Mouse (Mus musculus) gastrocnemius, postnatal 4 days (tissue): ENCODE measurements around the gene Gpc3. TPM values are rescaled to one million over a fixed set of nuclear protein-coding genes. Genes with fewer than 3 reads are reported as not detected.

Source experiments
- DNase-seq, 2 experiments: peaks; one replicate each; pipeline ENCODE4 v3.0.0; 2021 to 2022; ENCODE audit warnings: low spot score in 2 of 2, mixed read lengths in 2 of 2
- long read RNA-seq, 2 experiments: library from polyadenylated mRNA; stranded (forward); transcript quantifications; one replicate each; pipeline ENCODE4 v2.0.0; 2021
- total RNA-seq, 2 experiments: library from RNA; stranded (reverse); gene quantifications; 2 replicates each; pipeline ENCODE4 v1.2.3; 2021

Gpc3 gene
- total RNA-seq, result 100 to 1,000 TPM; 327 to 347 TPM
- long read RNA-seq, experiment 1, transcript Gpc3-201 (8 exons, 2,216 nt), result major isoform, 282 of 295 reads
- long read RNA-seq, experiment 1, partial matches to known transcripts, result 12 of 295 reads
- long read RNA-seq, experiment 1, other reads (novel, unspliced or antisense), result 1 of 295 reads
- long read RNA-seq, experiment 2, transcript Gpc3-201 (8 exons, 2,216 nt), result major isoform, 202 of 217 reads
- long read RNA-seq, experiment 2, partial matches to known transcripts, result 10 of 217 reads
- long read RNA-seq, experiment 2, other reads (novel, unspliced or antisense), result 5 of 217 reads

DNA sequence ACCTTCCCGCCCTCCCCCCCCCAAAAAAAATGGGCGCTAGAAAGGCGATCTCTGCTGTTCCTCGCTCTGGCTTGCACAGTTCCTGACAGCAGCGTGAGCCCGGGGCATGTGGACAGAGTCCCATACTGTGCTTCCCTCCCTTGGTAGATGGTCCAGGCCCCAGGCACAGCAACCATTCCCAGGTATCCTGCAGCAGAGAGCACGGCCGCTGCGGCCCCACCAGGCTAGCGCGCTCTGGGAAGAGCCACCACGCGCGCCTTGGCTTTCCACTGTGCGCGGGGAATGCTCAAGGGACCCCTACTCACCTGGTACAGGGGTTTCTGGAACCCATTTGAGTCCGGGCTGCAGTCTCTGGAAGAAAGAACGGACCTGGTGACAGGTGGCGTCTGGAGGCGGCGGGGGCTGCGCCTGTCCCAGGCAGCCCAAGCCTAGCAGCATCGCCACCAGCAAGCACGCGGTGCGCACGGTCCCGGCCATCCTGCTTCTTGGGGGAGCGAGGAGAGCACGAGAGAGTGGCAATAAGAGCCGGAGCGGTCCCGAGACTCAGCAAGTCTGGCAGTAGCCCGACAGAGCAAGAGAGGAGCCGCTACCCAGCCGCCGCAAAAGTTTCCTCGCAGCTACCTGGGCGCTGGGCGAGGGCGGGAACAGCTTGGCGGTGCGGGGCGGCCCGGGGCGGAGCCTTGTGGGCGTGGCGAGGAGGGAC lies at the start of gene Gpc3:
Gene Gpc3 (minus strand): TSS at position 623 of the 703 bp plus-strand sequence.
- peak; percentile 68 to 75 for DNase-seq

- peak; percentile 23 to 30 for DNase-seq
Observed at GRCm38 (mm10) chrX:52651975-52652374, 38.2 kb upstream of the Gpc3 start.

- DNase-seq, result peak in 1 of 2 experiments; percentile 17
Observed at GRCm38 (mm10) chrX:52651472-52651948, 37.8 kb upstream of the Gpc3 start.

- no peak for DNase-seq
Observed at GRCm38 (mm10) chrX:52648910-52649785, 35.4 kb upstream of the Gpc3 start.

- DNase-seq, result no peak
Observed at GRCm38 (mm10) chrX:52644393-52644792, 30.6 kb upstream of the Gpc3 start.

GRCm38 (mm10) chrX:52643350-52643749 lies 29.6 kb upstream of the Gpc3 start:
- no peak for DNase-seq

GRCm38 (mm10) chrX:52642126-52642525 lies 28.4 kb upstream of the Gpc3 start:
- no peak for DNase-seq

DNA sequence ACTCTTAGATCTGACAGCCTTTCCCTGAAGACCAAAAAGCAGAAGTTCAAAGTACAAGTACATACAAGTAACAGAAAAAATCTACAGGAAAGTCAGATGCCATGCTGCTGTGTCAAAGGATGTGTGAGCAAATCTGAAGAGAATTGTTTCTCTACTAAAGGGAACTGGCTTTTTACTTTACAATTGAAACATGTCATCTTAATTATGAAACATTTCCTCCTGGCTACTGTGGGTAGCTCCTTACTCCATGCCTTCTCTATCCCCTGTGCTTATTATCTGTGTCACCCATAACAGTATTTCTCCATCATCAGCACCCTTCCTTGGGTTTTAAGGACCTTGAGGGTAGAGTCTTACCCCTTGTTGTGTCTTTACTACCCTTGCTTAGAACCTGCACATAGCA lies 23.7 kb upstream of the Gpc3 start:
- no peak for DNase-seq

- DNase-seq, result no peak
Observed at GRCm38 (mm10) chrX:52633976-52634375, 20.2 kb upstream of the Gpc3 start.

- DNase-seq, result no peak
Observed at GRCm38 (mm10) chrX:52632688-52633324, 19.1 kb upstream of the Gpc3 start.

DNA sequence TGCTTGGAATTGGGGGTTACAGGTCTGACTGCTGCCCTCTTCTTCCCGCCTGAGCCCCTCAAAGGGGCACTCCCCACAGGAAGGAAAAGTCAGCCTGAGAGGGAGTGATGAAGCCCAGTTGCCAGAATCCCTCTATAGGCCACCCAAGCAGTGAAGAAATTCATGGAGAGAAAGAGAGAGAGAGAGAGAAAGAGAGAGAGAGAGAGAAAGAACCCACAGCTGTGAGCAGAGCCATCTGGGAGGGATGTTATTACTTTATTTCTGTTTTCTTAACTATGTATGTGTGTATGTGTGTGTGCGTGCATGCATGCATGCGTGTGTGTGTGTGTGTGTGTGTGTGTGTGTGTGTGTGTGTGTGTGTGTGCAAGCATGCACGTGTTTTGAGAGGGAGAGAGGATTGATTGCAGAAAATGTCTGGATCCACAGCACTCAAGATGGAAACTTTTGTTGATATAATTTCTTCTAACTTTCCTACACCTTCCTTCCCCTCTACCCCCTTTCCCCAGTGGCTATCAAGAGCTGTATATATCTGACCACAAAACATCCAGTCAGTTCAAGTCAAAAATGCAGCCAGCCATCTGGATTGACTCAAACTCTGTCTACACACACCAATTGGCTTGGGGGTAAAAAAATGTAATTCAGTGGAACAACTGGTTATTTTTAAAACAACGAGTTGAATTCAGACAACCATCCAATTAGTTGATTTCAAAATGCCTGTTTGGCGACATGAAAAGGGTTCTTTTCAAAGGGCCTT lies 13.4 kb upstream of the Gpc3 start:
- no peak for DNase-seq

GRCm38 (mm10) chrX:52617813-52618212 lies 4.1 kb upstream of the Gpc3 start:
- no peak for DNase-seq

DNA sequence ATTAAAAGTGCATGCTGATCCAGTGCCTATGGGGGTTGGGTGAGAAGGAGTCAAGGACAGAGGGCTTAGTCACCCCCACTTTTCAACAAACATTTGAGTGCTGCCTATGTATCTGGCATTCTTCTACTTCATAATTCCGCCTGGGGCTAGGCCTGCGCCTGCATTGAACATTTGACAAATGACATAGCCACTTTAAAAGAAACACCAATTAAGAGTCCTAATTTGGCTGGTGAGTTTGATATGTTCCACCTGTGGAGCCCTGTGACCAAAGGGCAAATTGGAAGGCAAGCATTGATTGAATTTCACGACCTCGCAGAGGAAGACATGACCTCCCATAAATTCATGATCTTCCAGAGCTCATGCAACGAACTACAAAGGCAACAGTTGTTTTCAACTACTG lies 2.4 kb upstream of the Gpc3 start:
- DNase-seq, result no peak

DNA sequence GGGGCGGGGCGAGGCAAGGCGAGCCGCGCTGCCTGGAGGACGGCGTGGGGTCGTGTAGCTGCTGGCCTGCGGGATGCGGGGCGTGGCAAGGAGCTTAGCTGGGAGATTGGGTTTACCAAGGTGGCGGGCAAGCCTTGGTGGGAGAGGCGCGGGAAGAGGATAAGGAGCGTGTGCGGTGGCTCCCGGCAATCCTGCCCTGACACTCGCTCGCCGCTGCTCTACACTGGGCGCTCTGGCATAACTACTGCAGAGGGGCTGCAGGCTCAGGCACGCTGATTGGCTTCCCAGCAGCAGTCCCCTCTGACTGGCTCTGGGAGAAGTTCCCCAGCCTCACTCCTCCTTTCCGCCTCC lies 256 bp upstream of the Gpc3 start:
- peak; percentile 20 to 46 for DNase-seq

- DNase-seq, result peak in 1 of 2 experiments; percentile 11
Observed at GRCm38 (mm10) chrX:52612806-52613205, 944 bp downstream of the Gpc3 start.

DNA sequence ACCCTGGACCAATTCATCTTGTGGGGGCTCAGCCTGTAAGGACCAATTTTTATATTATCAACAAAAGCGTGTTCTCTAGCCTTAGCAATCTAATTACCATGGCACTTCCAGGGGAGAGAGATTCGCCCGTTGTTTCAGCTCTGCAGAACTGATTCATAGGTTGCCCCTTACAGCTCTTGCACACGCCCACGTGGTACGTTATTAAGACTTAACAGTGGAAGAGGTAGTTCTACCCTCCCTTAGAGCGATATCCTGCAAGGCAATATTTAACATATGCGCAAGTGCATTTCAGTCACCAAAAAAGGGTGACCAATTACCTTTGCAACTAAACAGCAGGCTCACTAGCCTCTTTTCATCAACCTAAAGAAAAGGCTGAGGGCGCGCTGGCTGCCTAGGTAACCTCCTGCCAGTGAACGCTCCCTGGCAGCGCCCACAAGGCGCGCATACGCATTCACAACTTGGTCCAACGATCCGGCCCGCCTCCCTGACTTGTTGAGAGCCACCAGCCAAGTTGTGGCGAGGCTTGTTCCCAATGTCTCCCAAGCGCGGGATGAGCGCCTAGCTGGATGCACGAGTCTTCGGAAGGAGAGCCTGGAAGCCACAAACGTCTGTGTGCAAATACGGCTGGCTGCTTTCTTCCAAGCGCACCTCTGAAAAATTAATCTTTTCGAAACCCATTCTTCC lies 1.6 kb downstream of the Gpc3 start:
- DNase-seq, result peak; percentile 18 to 33

DNA sequence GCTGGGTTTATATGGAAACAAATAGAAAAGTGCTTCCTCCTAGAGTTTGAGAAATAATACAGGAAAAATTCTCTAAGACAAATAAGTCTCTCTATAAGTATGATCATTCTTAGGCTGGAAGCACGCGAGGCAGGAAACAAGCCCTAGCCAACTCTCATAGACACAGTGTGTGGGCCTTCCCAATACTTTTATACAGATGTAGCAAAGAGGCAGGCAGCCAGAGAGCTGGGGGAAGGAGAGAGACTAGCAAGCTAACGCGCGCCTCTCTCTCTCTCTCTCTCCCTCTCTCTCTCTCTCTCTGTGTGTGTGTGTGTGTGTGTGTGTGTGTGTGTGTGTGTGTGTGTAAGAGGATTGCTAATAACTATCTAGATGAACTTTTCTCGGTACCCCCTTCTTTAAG lies 2.2 kb downstream of the Gpc3 start:
- DNase-seq, result peak in 1 of 2 experiments; percentile 58

DNA sequence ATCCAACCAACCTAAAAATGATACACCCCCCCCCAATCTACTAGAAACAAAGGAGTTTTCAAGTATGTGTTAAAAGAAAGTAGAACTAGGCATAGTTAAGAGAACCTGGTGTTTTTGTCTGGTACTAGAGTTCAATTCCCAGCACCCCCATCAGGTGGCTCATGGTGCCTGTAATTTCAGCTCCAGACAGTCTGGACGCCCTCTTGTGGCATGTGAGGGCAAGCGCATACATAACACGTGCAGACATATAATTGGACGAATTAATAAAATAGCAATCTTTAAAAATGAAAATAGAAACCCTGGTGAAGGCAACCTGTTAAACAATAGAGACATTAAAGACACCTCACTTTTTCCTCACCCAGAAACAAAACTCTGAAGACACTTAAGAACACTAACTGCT lies 10.6 kb downstream of the Gpc3 start:
- no peak for DNase-seq

- DNase-seq, result no peak
Observed at GRCm38 (mm10) chrX:52599246-52599645, 14.5 kb downstream of the Gpc3 start.

DNA sequence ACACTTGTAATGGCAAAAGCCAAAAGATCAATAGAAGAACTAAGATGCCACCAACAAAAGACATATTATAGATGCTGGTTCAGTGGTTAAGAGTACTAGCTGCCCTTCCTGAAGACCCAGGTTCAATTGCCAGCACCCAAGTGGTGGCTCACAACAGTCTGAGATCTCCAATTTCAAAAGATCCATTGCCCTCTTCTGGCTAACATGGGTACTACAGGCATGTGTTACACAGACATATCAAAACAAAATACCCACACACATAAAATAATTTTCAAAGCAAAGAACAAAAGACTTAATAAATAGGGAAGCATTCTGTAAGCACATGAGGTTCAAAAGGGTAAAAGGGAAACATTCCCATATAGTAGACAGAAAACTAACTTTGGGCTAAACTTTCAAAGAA lies 26.1 kb downstream of the Gpc3 start:
- no peak for DNase-seq
